Mouse (Mus musculus) myocyte (in vitro differentiated cells): ENCODE data around the gene Cage1. TPM values are rescaled to one million over a fixed set of nuclear protein-coding genes. Genes with fewer than 3 reads are reported as not detected.
A peak's percentile ranks its signal among the peaks of the same experiment; 100 is the strongest.

ENCODE experiments used
- H3K27me3 ChIP-seq: one replicate; pipeline ENCODE4 v1.6.1; 2011; ENCODE audit not compliant: control insufficient read depth, insufficient read depth, insufficient read length
- H3K36me3 ChIP-seq: one replicate; pipeline ENCODE4 v1.6.1; 2011; ENCODE audit not compliant: control insufficient read depth, insufficient read depth
- H3K4me2 ChIP-seq: one replicate; pipeline ENCODE4 v1.6.1; 2011; ENCODE audit warnings: low read depth, control low read depth
- H3K4me3 ChIP-seq: one replicate; pipeline ENCODE4 v1.5.1; 2011; ENCODE audit warnings: mild to moderate bottlenecking, control low read depth, moderate library complexity
- H3K79me2 ChIP-seq: one replicate; pipeline ENCODE4 v1.6.1; 2011; ENCODE audit not compliant: control insufficient read depth, insufficient read depth
- H3ac ChIP-seq: one replicate; pipeline ENCODE4 v1.6.1; 2011; ENCODE audit not compliant: control insufficient read depth, insufficient read length
- CEBPB ChIP-seq: IDR thresholded peaks from 2 replicates; pipeline ENCODE4 v1.6.1; 2011; ENCODE audit warnings: mild to moderate bottlenecking, moderate library complexity; ENCODE audit not compliant: poor library complexity, insufficient read depth, severe bottlenecking
- E2F4 ChIP-seq: IDR thresholded peaks from one replicate; pipeline ENCODE4 v1.6.1; 2011; ENCODE audit warnings: mild to moderate bottlenecking, control low read depth, moderate library complexity; ENCODE audit not compliant: insufficient read depth
- MAX ChIP-seq: IDR thresholded peaks from one replicate; pipeline ENCODE4 v1.6.1; 2011; ENCODE audit warnings: low read depth, mild to moderate bottlenecking, control low read depth
- MYOD1 ChIP-seq, 3 experiments: IDR thresholded peaks; one replicate each; pipeline ENCODE4 v1.6.1; 2011; ENCODE audit warnings: control low read depth in 2 of 3, low read depth in 2 of 3, mild to moderate bottlenecking in 2 of 3, moderate library complexity in 1 of 3; ENCODE audit not compliant: insufficient read length in 2 of 3, control insufficient read depth in 1 of 3
- MYOG ChIP-seq, 3 experiments: IDR thresholded peaks; one replicate each; pipeline ENCODE4 v1.6.1; 2011; ENCODE audit warnings: control low read depth in 2 of 3, low read depth in 2 of 3, mild to moderate bottlenecking in 2 of 3; ENCODE audit not compliant: insufficient read length in 2 of 3, control insufficient read depth in 1 of 3, insufficient read depth in 1 of 3
- POLR2A ChIP-seq: IDR thresholded peaks from one replicate; pipeline ENCODE4 v1.6.1; 2011; ENCODE audit warnings: low read depth, mild to moderate bottlenecking, control low read depth, moderate library complexity; ENCODE audit not compliant: insufficient read length
- POLR2AphosphoS2 ChIP-seq: IDR thresholded peaks from one replicate; pipeline ENCODE4 v1.6.1; 2011; ENCODE audit warnings: low read depth, control low read depth; ENCODE audit not compliant: insufficient read length
- REST ChIP-seq: IDR thresholded peaks from one replicate; pipeline ENCODE4 v1.6.1; 2011; ENCODE audit warnings: mild to moderate bottlenecking, control low read depth, moderate library complexity; ENCODE audit not compliant: insufficient read depth, insufficient read length
- SRF ChIP-seq: IDR thresholded peaks from one replicate; pipeline ENCODE4 v1.6.1; 2011; ENCODE audit warnings: low read depth; ENCODE audit not compliant: control insufficient read depth, insufficient read length
- TCF12 ChIP-seq: IDR thresholded peaks from one replicate; pipeline ENCODE4 v1.6.1; 2011; ENCODE audit warnings: mild to moderate bottlenecking, control low read depth; ENCODE audit not compliant: poor library complexity, insufficient read depth, severe bottlenecking
- TCF3 ChIP-seq: IDR thresholded peaks from one replicate; pipeline ENCODE4 v1.6.1; 2011; ENCODE audit warnings: low read depth, control low read depth; ENCODE audit not compliant: insufficient read length
- USF1 ChIP-seq: IDR thresholded peaks from one replicate; pipeline ENCODE4 v1.6.1; 2011; ENCODE audit warnings: low read depth, mild to moderate bottlenecking, control low read depth, moderate library complexity
- polyA plus RNA-seq: library from polyadenylated mRNA; unstranded; fragments of >200 nt; fragmentation: generic; extraction: Trizol; gene quantifications from one replicate; pipeline ENCODE4 v1.2.1, GENCODE M21; 2012; ENCODE audit warnings: missing spikeins

The Cage1 gene
- polyA plus RNA-seq, 1 experiment: 0.35 TPM

GRCm38 (mm10) chr13:38027618-38028248 lies 9.1 kb downstream of the Cage1 start:
- H3K27me3 ChIP-seq: no peaks in the 10 kb centered on the region
- no peak overlapping the region for H3K4me3 ChIP-seq
- no peak overlapping the region for H3ac ChIP-seq
- no peak for TF ChIP-seq TCF3
- TF ChIP-seq E2F4: no peak
- TF ChIP-seq POLR2A: no peak
- TF ChIP-seq REST: no peak
- no peak for TF ChIP-seq SRF
- TF ChIP-seq TCF12: no peak
- TF ChIP-seq USF1: no peak
- TF ChIP-seq MYOG (IDR thresholded peaks at IDR 0.05; ENCODE audit: control insufficient read depth in 1 of 3, insufficient read depth in 1 of 3, insufficient read length in 2 of 3, low read depth in 2 of 3): no peak
- no peak for TF ChIP-seq POLR2AphosphoS2
- TF ChIP-seq MAX: no peak
- TF ChIP-seq CEBPB: no peak
- TF ChIP-seq MYOD1 (IDR thresholded peaks at IDR 0.05; ENCODE audit: control insufficient read depth in 1 of 3, insufficient read length in 2 of 3, low read depth in 2 of 3): no peak
- no peaks in the 10 kb centered on the region for H3K36me3 ChIP-seq
- no peaks in the 10 kb centered on the region for H3K79me2 ChIP-seq
- no peak overlapping the region for H3K4me2 ChIP-seq

- H3K79me2 ChIP-seq: no peaks in the 10 kb centered on the region
- no peak overlapping the region for H3K4me2 ChIP-seq
- TF ChIP-seq MAX (no peak), CEBPB (no peak), MYOG (IDR thresholded peaks at IDR 0.05; ENCODE audit: control insufficient read depth in 1 of 3, insufficient read depth in 1 of 3, insufficient read length in 2 of 3, low read depth in 2 of 3) (no peak), POLR2A (no peak), TCF12 (no peak), MYOD1 (IDR thresholded peaks at IDR 0.05; ENCODE audit: control insufficient read depth in 1 of 3, insufficient read length in 2 of 3, low read depth in 2 of 3) (no peak), USF1 (no peak), TCF3 (no peak), REST (no peak), SRF (no peak), POLR2AphosphoS2 (no peak), E2F4 (no peak)
- H3K4me3 ChIP-seq: no peak overlapping the region
- H3K27me3 ChIP-seq: no peaks in the 10 kb centered on the region
- H3ac ChIP-seq: no peak overlapping the region
- no peaks in the 10 kb centered on the region for H3K36me3 ChIP-seq
Measured at GRCm38 (mm10) chr13:38025874-38026273, 11.0 kb downstream of the Cage1 start.

GRCm38 (mm10) chr13:38018791-38019190 lies 18.1 kb downstream of the Cage1 start:
- TF ChIP-seq SRF (no peak), USF1 (no peak), REST (no peak), CEBPB (no peak), POLR2A (no peak), MYOG (IDR thresholded peaks at IDR 0.05; ENCODE audit: control insufficient read depth in 1 of 3, insufficient read depth in 1 of 3, insufficient read length in 2 of 3, low read depth in 2 of 3) (no peak), E2F4 (no peak), MAX (no peak), TCF3 (no peak), POLR2AphosphoS2 (no peak), MYOD1 (IDR thresholded peaks at IDR 0.05; ENCODE audit: control insufficient read depth in 1 of 3, insufficient read length in 2 of 3, low read depth in 2 of 3) (no peak), TCF12 (no peak)

GRCm38 (mm10) chr13:38015591-38015990 lies 21.3 kb downstream of the Cage1 start:
- H3K4me3 ChIP-seq: no peak overlapping the region
- peaks cover 5% of the 10 kb centered on the region for H3K27me3 ChIP-seq
- no peak for TF ChIP-seq MYOD1 (IDR thresholded peaks at IDR 0.05; ENCODE audit: control insufficient read depth in 1 of 3, insufficient read length in 2 of 3, low read depth in 2 of 3)
- no peak for TF ChIP-seq POLR2AphosphoS2
- TF ChIP-seq E2F4: no peak
- TF ChIP-seq SRF: no peak
- TF ChIP-seq TCF3: no peak
- no peak for TF ChIP-seq USF1
- no peak overlapping the region for H3K4me2 ChIP-seq
- no peaks in the 10 kb centered on the region for H3K36me3 ChIP-seq
- H3K79me2 ChIP-seq: no peaks in the 10 kb centered on the region
- H3ac ChIP-seq: no peak overlapping the region

More at GRCm38 (mm10) chr13:38018791-38019190, 18.1 kb downstream of the Cage1 start:
- Histone ChIP-seq H3K27me3 (peaks cover 5% of the 10 kb centered on the region), H3K36me3 (no peaks in the 10 kb centered on the region), H3ac (no peak overlapping the region), H3K4me3 (no peak overlapping the region), H3K4me2 (no peak overlapping the region), H3K79me2 (no peaks in the 10 kb centered on the region)

- no peak overlapping the region for H3K4me3 ChIP-seq
- H3ac ChIP-seq: no peak overlapping the region
- H3K27me3 ChIP-seq: no peaks in the 10 kb centered on the region
- no peaks in the 10 kb centered on the region for H3K79me2 ChIP-seq
- H3K4me2 ChIP-seq: peak overlapping the region; percentile 37
- TF ChIP-seq POLR2A: no peak
- TF ChIP-seq CEBPB: peak; percentile 53; the same call in 1 of the 2 replicates
- H3K36me3 ChIP-seq: no peaks in the 10 kb centered on the region
Measured at GRCm38 (mm10) chr13:38012436-38012835, 24.4 kb downstream of the Cage1 start.
